Mouse (Mus musculus): ENCODE measurements at regions not wholly inside any gene's neighbourhood (a gene's known extent, or its start where the extent isn't known, plus 50 kb on each side); places are given as distances from the start of the nearest gene placed in this dataset.

DNA sequence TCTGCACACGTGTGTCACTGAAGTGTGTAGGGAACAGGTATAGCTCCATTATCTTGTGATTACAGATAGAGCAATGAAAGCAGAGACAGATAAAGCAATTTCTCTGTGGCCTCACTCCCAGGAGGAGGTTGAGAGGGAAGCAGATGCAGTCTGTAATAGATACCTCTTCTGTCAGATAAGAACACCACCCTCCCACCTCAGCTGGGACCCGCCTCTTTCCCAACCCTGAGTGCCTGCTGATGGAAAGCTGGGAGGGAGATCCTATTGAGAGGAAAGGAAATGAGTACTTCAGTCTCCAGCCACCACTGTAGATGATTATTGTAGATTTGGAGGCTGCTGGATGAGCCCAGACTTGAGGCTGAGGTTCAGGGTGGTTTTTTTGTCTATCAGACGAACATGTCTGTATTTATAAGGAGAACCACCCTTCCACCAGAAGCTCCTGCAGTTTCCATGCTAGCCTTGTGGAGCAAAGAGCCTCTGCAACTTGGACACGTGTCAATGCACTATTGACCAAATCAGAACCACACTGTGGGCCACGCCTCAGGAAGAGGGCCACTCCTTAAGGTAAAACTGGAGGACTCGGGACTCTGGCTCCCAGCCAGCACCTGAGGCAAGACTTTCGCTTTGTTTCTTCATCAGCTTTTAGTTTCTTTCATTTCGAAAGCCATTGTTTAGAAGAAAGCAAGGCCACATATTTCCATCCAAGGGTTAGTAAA, 55.3 kb upstream of the Plekha5 start:
- no peak for TF ChIP-seq FLI1 (IDR thresholded peaks at IDR 0.05; ENCODE audit: low read length)
- no peak for TF ChIP-seq GATA1 (IDR thresholded peaks at IDR 0.05; ENCODE audit: borderline replicate concordance, low read length)
- Histone ChIP-seq H3K36me3 (replicated peaks; ENCODE audit: low read length) (no peaks in the 10 kb centered on the region), H3K4me3 (replicated peaks) (no peak overlapping the region), H3K27me3 (replicated peaks) (no peaks in the 10 kb centered on the region), H3K4me1 (no peaks in the 10 kb centered on the region), H3K9me3 (peaks cover 12% of the 10 kb centered on the region)

DNA sequence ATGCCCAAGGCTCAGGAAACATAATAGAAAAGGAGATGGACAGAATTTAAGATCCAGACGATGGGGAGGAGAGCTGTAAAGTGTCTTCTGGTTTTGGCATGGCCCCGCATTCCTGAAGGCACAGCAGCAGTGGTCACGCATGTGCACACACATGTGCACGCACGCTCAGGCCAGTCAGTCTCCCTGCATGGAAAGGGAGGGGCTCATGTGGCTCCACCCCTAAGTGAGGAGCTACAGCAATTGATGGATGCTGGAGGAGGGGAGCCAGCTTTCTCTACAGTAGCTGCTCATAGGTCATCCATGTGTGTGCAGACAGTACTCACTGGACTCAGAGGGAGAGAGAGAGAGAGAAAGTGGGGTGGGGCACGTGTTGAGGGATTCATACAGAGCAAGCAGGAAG, 56.6 kb upstream of the Plekha5 start:
- peaks cover 12% of the 10 kb centered on the region for H3K9me3 ChIP-seq
- TF ChIP-seq GATA1 (IDR thresholded peaks at IDR 0.05; ENCODE audit: borderline replicate concordance, low read length) (no peak), FLI1 (IDR thresholded peaks at IDR 0.05; ENCODE audit: low read length) (no peak)
- no peaks in the 10 kb centered on the region for H3K36me3 ChIP-seq (replicated peaks; ENCODE audit: low read length)
- peak overlapping the region; percentile 24 for H3K4me3 ChIP-seq (replicated peaks)
- H3K27me3 ChIP-seq (replicated peaks), result no peaks in the 10 kb centered on the region
- H3K4me1 ChIP-seq, result no peaks in the 10 kb centered on the region

DNA sequence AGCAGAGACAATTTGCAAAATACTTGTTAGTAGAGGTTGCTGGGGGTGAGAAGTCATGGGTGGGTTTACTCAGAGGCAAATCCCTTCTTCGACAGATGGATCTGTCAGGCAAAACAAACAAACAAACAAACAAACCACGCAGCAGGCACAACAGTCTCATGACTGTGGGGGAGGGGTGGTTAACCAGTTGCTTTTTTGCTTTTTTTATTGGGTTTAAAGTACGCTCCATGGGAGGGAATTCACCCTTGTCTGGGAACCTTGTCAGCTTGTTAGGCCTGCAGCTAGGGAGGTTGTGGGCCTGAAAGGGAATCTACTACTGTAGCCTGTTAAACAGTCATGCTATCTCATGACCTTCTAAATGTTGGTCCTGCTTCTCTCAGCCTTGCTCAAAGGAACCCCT, 57.1 kb upstream of the Plekha5 start:
- Histone ChIP-seq H3K27me3 (replicated peaks) (no peaks in the 10 kb centered on the region), H3K4me1 (no peaks in the 10 kb centered on the region; the same call in 1 of the 2 replicates), H3K36me3 (replicated peaks; ENCODE audit: low read length) (no peaks in the 10 kb centered on the region), H3K9me3 (peaks cover 12% of the 10 kb centered on the region), H3K4me3 (replicated peaks) (no peak overlapping the region)
- TF ChIP-seq FLI1 (IDR thresholded peaks at IDR 0.05; ENCODE audit: low read length), result no peak
- no peak for TF ChIP-seq GATA1 (IDR thresholded peaks at IDR 0.05; ENCODE audit: borderline replicate concordance, low read length)

- TF ChIP-seq FLI1 (IDR thresholded peaks at IDR 0.05; ENCODE audit: low read length) (no peak), GATA1 (IDR thresholded peaks at IDR 0.05; ENCODE audit: borderline replicate concordance, low read length) (no peak)
- Histone ChIP-seq H3K36me3 (replicated peaks; ENCODE audit: low read length) (no peaks in the 10 kb centered on the region), H3K27me3 (replicated peaks) (no peaks in the 10 kb centered on the region), H3K4me1 (peaks cover 3% of the 10 kb centered on the region; the same call in 1 of the 2 replicates), H3K9me3 (peaks cover 9% of the 10 kb centered on the region), H3K4me3 (replicated peaks) (no peak overlapping the region)
These were observed 62.9 kb upstream of the Plekha5 start for GRCm38 (mm10) chr6:140360996-140361395.

- no peak overlapping the region for H3K4me3 ChIP-seq (replicated peaks)
- TF ChIP-seq GATA1 (IDR thresholded peaks at IDR 0.05; ENCODE audit: borderline replicate concordance, low read length) (no peak), FLI1 (IDR thresholded peaks at IDR 0.05; ENCODE audit: low read length) (no peak)
- no peaks in the 10 kb centered on the region for H3K27me3 ChIP-seq (replicated peaks)
- no peaks in the 10 kb centered on the region for H3K36me3 ChIP-seq (replicated peaks; ENCODE audit: low read length)
- H3K4me1 ChIP-seq, result peaks cover 15% of the 10 kb centered on the region
- no peaks in the 10 kb centered on the region for H3K9me3 ChIP-seq
These were observed 66.0 kb upstream of the Plekha5 start for GRCm38 (mm10) chr6:140357901-140358300.

- no peaks in the 10 kb centered on the region for H3K9me3 ChIP-seq
- no peak for TF ChIP-seq FLI1 (IDR thresholded peaks at IDR 0.05; ENCODE audit: low read length)
- TF ChIP-seq GATA1 (IDR thresholded peaks at IDR 0.05; ENCODE audit: borderline replicate concordance, low read length), result no peak
- H3K4me3 ChIP-seq (replicated peaks), result no peak overlapping the region
- H3K27me3 ChIP-seq (replicated peaks), result no peaks in the 10 kb centered on the region
- peaks cover 15% of the 10 kb centered on the region for H3K4me1 ChIP-seq
- no peaks in the 10 kb centered on the region for H3K36me3 ChIP-seq (replicated peaks; ENCODE audit: low read length)
These were observed 66.6 kb upstream of the Plekha5 start for GRCm38 (mm10) chr6:140357300-140357699.

DNA sequence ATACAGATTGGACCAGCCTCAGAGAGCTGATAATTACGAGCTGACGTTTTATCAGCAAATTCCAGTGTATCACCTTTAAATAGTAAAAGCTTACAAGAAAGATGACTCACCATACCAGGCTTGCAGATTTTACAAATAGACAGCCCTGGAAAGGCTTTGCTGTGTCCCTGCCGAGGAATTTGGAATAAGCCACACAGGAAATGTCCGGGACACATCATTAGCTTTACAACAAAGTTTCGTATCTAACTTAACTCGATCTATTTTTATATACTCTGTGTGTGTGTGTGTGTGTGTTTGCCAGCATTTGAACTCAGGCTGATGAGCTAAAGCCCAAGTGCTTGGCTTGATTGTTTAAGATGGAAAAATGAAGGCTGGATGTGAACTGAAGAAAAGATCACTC, 69.8 kb upstream of the Plekha5 start:
- H3K4me1 ChIP-seq, result peaks cover 15% of the 10 kb centered on the region
- no peaks in the 10 kb centered on the region for H3K27me3 ChIP-seq (replicated peaks)
- H3K4me3 ChIP-seq (replicated peaks), result no peak overlapping the region
- no peaks in the 10 kb centered on the region for H3K9me3 ChIP-seq
- no peak for TF ChIP-seq FLI1 (IDR thresholded peaks at IDR 0.05; ENCODE audit: low read length)
- TF ChIP-seq GATA1 (IDR thresholded peaks at IDR 0.05; ENCODE audit: borderline replicate concordance, low read length), result no peak
- no peaks in the 10 kb centered on the region for H3K36me3 ChIP-seq (replicated peaks; ENCODE audit: low read length)

GRCm38 (mm10) chr6:140353610-140354009, 70.2 kb upstream of the Plekha5 start:
- Histone ChIP-seq H3K4me3 (replicated peaks) (peak overlapping the region; percentile 3), H3K36me3 (replicated peaks; ENCODE audit: low read length) (no peaks in the 10 kb centered on the region), H3K27me3 (replicated peaks) (no peaks in the 10 kb centered on the region), H3K4me1 (peaks cover 15% of the 10 kb centered on the region), H3K9me3 (no peaks in the 10 kb centered on the region)
- TF ChIP-seq GATA1 (IDR thresholded peaks at IDR 0.05; ENCODE audit: borderline replicate concordance, low read length), result no peak
- no peak for TF ChIP-seq FLI1 (IDR thresholded peaks at IDR 0.05; ENCODE audit: low read length)

- peaks cover 12% of the 10 kb centered on the region for H3K4me1 ChIP-seq
- no peak for TF ChIP-seq GATA1 (IDR thresholded peaks at IDR 0.05; ENCODE audit: borderline replicate concordance, low read length)
- no peak for TF ChIP-seq FLI1 (IDR thresholded peaks at IDR 0.05; ENCODE audit: low read length)
- H3K9me3 ChIP-seq, result peaks cover 2% of the 10 kb centered on the region
- no peaks in the 10 kb centered on the region for H3K36me3 ChIP-seq (replicated peaks; ENCODE audit: low read length)
- no peak overlapping the region for H3K4me3 ChIP-seq (replicated peaks)
- H3K27me3 ChIP-seq (replicated peaks), result no peaks in the 10 kb centered on the region
These were observed 72.3 kb upstream of the Plekha5 start for GRCm38 (mm10) chr6:140351365-140352095.

- Histone ChIP-seq H3K27me3 (replicated peaks) (no peaks in the 10 kb centered on the region), H3K4me3 (replicated peaks) (no peak overlapping the region), H3K4me1 (peaks cover 4% of the 10 kb centered on the region), H3K9me3 (peaks cover 17% of the 10 kb centered on the region), H3K36me3 (replicated peaks; ENCODE audit: low read length) (no peaks in the 10 kb centered on the region)
- no peak for TF ChIP-seq FLI1 (IDR thresholded peaks at IDR 0.05; ENCODE audit: low read length)
- TF ChIP-seq GATA1 (IDR thresholded peaks at IDR 0.05; ENCODE audit: borderline replicate concordance, low read length), result no peak
These were observed 75.3 kb upstream of the Plekha5 start for GRCm38 (mm10) chr6:140348578-140348977.

All from megakaryocyte, embryonic 14.5 days (primary cell).